Mouse (Mus musculus): ENCODE data around the gene Tmem274. TPM values are rescaled to one million over a fixed set of nuclear protein-coding genes. Genes with fewer than 3 reads are reported as not detected.

Tmem274 gene
- total RNA-seq, 2 experiments from 2014 or later = not detected

GRCm38 (mm10) chr4:149525811-149526210, 48.6 kb downstream of the Tmem274 start:
- DNase-seq = no peak

- DNase-seq = no peak
Observed at GRCm38 (mm10) chr4:149526330-149526729, 49.2 kb downstream of the Tmem274 start.

GRCm38 (mm10) chr4:149527621-149528354, 50.6 kb downstream of the Tmem274 start:
- no peak for DNase-seq

GRCm38 (mm10) chr4:149529691-149530090, 52.5 kb downstream of the Tmem274 start:
- no peak for DNase-seq

Other genes starting within 250 kb of the Tmem274 start
- 100 to 1,000 TPM; 245 to 257 TPM for gene Kif1b, start 169.7 kb upstream of the Tmem274 start, total RNA-seq (2021)
- gene Ube4b, start 50.6 kb upstream of the Tmem274 start, total RNA-seq (2021) = 10 to 100 TPM; 45.4 to 49.7 TPM
- gene Rbp7, start 22.4 kb upstream of the Tmem274 start, total RNA-seq (2021) = 10 to 100 TPM in 1 of 2 experiments, 1 to 10 TPM in 1; 8.3 to 10.0 TPM
- 10 to 100 TPM; 16.0 to 16.1 TPM for gene Nmnat1, start 7.8 kb downstream of the Tmem274 start, total RNA-seq (2021)
- 10 to 100 TPM; 17.0 to 21.5 TPM for gene Lzic, start 7.9 kb downstream of the Tmem274 start, total RNA-seq (2021)
- gene Ctnnbip1, start 40.9 kb downstream of the Tmem274 start, total RNA-seq (2021) = 10 to 100 TPM; 61.4 to 76.9 TPM
- gene Clstn1, start 109.1 kb downstream of the Tmem274 start, total RNA-seq (2021) = 10 to 100 TPM; 63.5 to 69.0 TPM
- 10 to 100 TPM in 1 of 2 experiments, 1 to 10 TPM in 1; 9.8 to 16.1 TPM for gene Pik3cd, start 225.2 kb downstream of the Tmem274 start, total RNA-seq (2021)

All from gastrocnemius, postnatal 10 days (tissue).